Mouse (Mus musculus): Measurements from ENCODE around the gene Ltbp3. TPM values are rescaled to one million over a fixed set of nuclear protein-coding genes. Genes with fewer than 3 reads are reported as not detected.
"Not testable (repeated sequence)": the region's sequence is repeated elsewhere in the genome, so short reads cannot be mapped to it uniquely, and the experiment has no call there.

Ltbp3 gene
- total RNA-seq, 4 experiments from 2014 or later = 254 to 451 (median 353) TPM

- not testable (repeated sequence) for DNase-seq
These were observed 53.4 kb downstream of the Ltbp3 start for GRCm38 (mm10) chr19:5793917-5794770.

GRCm38 (mm10) chr19:5794771-5795576, 54.3 kb downstream of the Ltbp3 start:
- no peak for DNase-seq

GRCm38 (mm10) chr19:5795668-5796572, 55.2 kb downstream of the Ltbp3 start:
- no peak for DNase-seq

- DNase-seq = no peak
These were observed 55.9 kb downstream of the Ltbp3 start for GRCm38 (mm10) chr19:5796573-5797111.

- DNase-seq = no peak
These were observed 56.8 kb downstream of the Ltbp3 start for GRCm38 (mm10) chr19:5797381-5798111.

- no peak for DNase-seq
These were observed 58.2 kb downstream of the Ltbp3 start for GRCm38 (mm10) chr19:5798700-5799479.

- DNase-seq = no peak
These were observed 59.1 kb downstream of the Ltbp3 start for GRCm38 (mm10) chr19:5799566-5800349.

- DNase-seq = no peak
These were observed 59.6 kb downstream of the Ltbp3 start for GRCm38 (mm10) chr19:5800350-5800631.

GRCm38 (mm10) chr19:5800632-5801431, 60.1 kb downstream of the Ltbp3 start:
- DNase-seq = no peak

GRCm38 (mm10) chr19:5801432-5801964, 60.8 kb downstream of the Ltbp3 start:
- DNase-seq = no peak

- peak; percentile 93 for DNase-seq
These were observed 61.5 kb downstream of the Ltbp3 start for GRCm38 (mm10) chr19:5802011-5802786.

- DNase-seq = no peak
These were observed 62.0 kb downstream of the Ltbp3 start for GRCm38 (mm10) chr19:5802787-5803040.

- DNase-seq = peak; percentile 98
These were observed 62.6 kb downstream of the Ltbp3 start for GRCm38 (mm10) chr19:5803041-5803880.

- no peak for DNase-seq
These were observed 63.2 kb downstream of the Ltbp3 start for GRCm38 (mm10) chr19:5803881-5804279.

- no peak for DNase-seq
These were observed 63.7 kb downstream of the Ltbp3 start for GRCm38 (mm10) chr19:5804371-5804899.

- DNase-seq = no peak
These were observed 65.5 kb downstream of the Ltbp3 start for GRCm38 (mm10) chr19:5806051-5806808.

Measured in adrenal gland, adult 8-10 months (tissue).